Mouse (Mus musculus) layer of hippocampus, postnatal 10 days (tissue): ENCODE measurements around the gene Psmd13. TPM values are rescaled to one million over a fixed set of nuclear protein-coding genes. Genes with fewer than 3 reads are reported as not detected.

Source experiments
- DNase-seq, 2 experiments: peaks; one replicate each; pipeline ENCODE4 v3.0.0; 2021; ENCODE audit warnings: low spot score in 2 of 2
- long read RNA-seq: library from polyadenylated mRNA; stranded (forward); transcript quantifications from one replicate; pipeline ENCODE4 v2.0.0, GENCODE M21; 2023
- total RNA-seq, 2 experiments: library from RNA; stranded (reverse); gene quantifications; 2 replicates each; pipeline ENCODE4 v1.2.3; 2021

Psmd13 gene
- total RNA-seq: 100 to 1,000 TPM; 151 to 155 TPM
- long read RNA-seq, transcript Psmd13-201 (13 exons, 1,989 nt): major isoform, 138 of 160 reads
- long read RNA-seq, partial matches to known transcripts: 16 of 160 reads
- long read RNA-seq, other reads (novel, unspliced or antisense): 5 of 160 reads

GRCm38 (mm10) chr7:140881696-140882468 is at the start of gene Psmd13, which contains the start of gene Sirt3:
Gene Psmd13 (plus strand): TSS chr7:140881968.
Gene Sirt3 (minus strand): TSS chr7:140882309.
- peak; percentile 91 to 95 for DNase-seq

- no peak for DNase-seq
These were observed 48.4 kb upstream of the Psmd13 start for GRCm38 (mm10) chr7:140833341-140833740.

- DNase-seq: no peak
These were observed 46.6 kb upstream of the Psmd13 start, which contains the start of gene Urah for GRCm38 (mm10) chr7:140834968-140835757. Gene Urah (plus strand): TSS chr7:140835018.

GRCm38 (mm10) chr7:140835758-140836087 is 46.0 kb upstream of the Psmd13 start:
- no peak for DNase-seq

- DNase-seq: no peak
These were observed 45.3 kb upstream of the Psmd13 start for GRCm38 (mm10) chr7:140836243-140837115.

GRCm38 (mm10) chr7:140839556-140839955 is 42.2 kb upstream of the Psmd13 start:
- DNase-seq: no peak

GRCm38 (mm10) chr7:140840750-140841735 is 40.7 kb upstream of the Psmd13 start:
- DNase-seq: no peak

- DNase-seq: no peak
These were observed 38.0 kb upstream of the Psmd13 start for GRCm38 (mm10) chr7:140843806-140844205.

- peak; percentile 96 to 97 for DNase-seq
These were observed 36.7 kb upstream of the Psmd13 start, which contains the start of gene Scgb1c1 for GRCm38 (mm10) chr7:140844905-140845665. Gene Scgb1c1 (plus strand): TSS chr7:140845547.

- no peak for DNase-seq
These were observed 36.1 kb upstream of the Psmd13 start for GRCm38 (mm10) chr7:140845683-140846082.

- DNase-seq: no peak
These were observed 35.1 kb upstream of the Psmd13 start for GRCm38 (mm10) chr7:140846676-140847075.

GRCm38 (mm10) chr7:140847755-140848580 is 33.8 kb upstream of the Psmd13 start, which contains the start of gene Odf3:
Gene Odf3 (plus strand): TSS chr7:140847805.
- DNase-seq: peak in 1 of 2 experiments; percentile 63

- DNase-seq: no peak
These were observed 33.2 kb upstream of the Psmd13 start for GRCm38 (mm10) chr7:140848591-140848990.

GRCm38 (mm10) chr7:140851916-140852315 is 29.9 kb upstream of the Psmd13 start:
- DNase-seq: no peak

- DNase-seq: no peak
These were observed 28.4 kb upstream of the Psmd13 start for GRCm38 (mm10) chr7:140853386-140853785.

- no peak for DNase-seq
These were observed 27.3 kb upstream of the Psmd13 start for GRCm38 (mm10) chr7:140854483-140854882.

- DNase-seq: no peak
These were observed 26.6 kb upstream of the Psmd13 start for GRCm38 (mm10) chr7:140855181-140855580.
